Mouse (Mus musculus): ENCODE data around the gene Lix1l.

Lix1l gene

DNA sequence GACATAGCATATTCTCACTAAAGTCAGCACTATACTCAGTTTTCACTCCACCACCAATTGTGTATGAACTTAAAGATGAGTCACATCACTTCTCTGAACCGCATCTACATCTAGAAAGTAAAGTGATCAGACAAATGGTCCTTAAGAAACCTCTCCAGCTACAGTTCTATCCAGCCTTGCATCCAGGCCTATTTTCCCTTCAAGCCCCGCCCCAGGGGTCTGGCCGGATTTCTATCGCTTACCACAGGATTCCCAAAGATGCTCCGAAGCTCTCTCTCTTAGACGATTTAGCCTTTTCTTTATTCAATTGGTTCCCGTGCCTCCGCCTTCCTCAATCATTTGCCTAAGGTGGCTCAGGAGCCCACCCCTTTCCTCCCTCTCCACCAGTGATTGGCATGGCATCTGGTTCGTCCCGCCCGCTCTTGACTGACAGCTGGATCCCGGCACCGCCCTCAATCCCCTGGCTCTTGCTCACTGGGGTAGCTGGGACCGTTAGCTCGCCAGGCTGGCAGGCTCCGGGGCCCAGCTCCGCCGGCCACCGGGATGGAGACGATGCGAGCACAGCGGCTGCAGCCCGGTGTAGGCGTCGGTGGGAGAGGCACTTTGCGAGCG is at the start of gene Lix1l:
Gene Lix1l (plus strand): TSS at position 511 of the 612 bp plus-strand sequence.
- DNase-seq (ENCODE audit: low spot score), result peak; percentile 84

DNA sequence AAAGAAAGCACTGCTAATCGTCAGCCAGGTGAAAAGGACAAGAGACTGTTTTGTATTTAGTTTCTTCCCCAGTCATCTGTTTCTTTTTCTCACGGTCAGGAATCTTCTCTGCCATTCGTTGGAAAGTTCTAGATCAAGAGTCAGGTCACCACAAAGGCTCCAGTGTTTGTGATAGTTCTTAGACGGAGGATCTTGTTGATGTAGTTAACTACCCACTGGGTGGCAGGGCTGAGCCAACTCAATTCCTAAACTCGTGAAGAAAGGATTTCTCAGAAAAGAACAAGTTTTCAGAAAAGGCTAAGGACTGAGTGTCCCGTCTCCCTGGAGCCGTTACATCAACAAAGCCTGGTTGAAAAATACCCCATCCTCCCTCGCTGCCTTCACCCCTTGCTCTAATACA is 49.7 kb upstream of the Lix1l start:
- no peak for DNase-seq (ENCODE audit: low spot score)

DNA sequence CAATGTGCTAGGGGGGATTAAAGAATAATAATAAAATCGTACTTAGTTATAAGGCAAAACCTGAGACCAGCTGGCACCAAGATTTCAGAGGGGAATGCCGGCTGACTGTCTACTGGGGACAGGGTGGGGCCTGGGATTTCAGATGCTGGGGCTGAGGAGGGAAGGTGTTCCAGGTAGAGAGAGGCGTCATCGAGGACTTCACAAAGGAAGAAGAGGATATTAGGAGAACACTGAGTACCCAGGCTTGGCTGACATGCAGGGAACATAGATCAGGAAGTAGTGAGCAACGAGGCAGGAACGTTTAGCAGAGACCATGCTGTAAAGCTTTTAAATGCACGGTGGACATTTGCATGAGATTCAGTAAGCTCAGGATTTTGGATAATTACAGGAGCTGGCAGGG is 49.1 kb upstream of the Lix1l start:
- no peak for DNase-seq (ENCODE audit: low spot score)

DNA sequence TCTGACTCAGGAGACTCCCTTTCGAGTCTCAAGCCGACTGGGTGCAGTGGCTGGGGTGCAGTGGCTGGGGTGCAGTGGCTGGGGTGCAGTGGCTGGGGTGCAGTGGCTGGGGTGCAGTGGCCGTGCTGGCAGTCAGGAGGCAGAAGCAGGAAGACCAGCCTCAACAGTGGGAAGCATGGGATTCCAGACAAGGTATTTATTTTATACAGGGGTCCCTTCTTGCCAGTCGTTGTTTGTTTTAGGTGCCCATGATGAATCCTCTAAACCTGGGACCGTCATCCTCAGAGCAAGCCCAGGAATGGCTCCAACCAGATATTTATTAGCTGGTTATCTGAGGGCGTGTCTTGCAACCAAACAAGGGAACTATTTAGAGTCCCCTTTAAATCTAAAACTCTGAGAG is 47.3 kb upstream of the Lix1l start:
- no peak for DNase-seq (ENCODE audit: low spot score)

DNA sequence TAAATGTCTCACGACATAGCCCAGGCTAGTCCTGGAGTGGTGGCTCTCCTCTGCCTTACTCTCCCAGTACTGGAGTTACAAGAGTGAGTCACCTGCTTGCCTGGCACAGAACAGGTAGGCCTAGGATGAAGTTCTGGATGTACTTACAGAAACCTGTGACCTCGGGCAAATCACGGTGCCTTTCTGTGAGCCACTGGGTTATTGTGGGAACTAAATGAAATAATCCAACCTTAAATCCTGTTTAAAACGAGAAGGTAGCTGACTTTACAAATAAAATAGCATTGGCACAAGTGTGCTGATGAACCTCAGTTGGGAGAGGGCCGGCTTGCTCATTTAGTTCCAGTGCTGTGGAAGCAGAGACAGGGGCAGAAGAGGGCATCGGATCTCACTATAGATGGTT is 46.7 kb upstream of the Lix1l start:
- no peak for DNase-seq (ENCODE audit: low spot score)

DNA sequence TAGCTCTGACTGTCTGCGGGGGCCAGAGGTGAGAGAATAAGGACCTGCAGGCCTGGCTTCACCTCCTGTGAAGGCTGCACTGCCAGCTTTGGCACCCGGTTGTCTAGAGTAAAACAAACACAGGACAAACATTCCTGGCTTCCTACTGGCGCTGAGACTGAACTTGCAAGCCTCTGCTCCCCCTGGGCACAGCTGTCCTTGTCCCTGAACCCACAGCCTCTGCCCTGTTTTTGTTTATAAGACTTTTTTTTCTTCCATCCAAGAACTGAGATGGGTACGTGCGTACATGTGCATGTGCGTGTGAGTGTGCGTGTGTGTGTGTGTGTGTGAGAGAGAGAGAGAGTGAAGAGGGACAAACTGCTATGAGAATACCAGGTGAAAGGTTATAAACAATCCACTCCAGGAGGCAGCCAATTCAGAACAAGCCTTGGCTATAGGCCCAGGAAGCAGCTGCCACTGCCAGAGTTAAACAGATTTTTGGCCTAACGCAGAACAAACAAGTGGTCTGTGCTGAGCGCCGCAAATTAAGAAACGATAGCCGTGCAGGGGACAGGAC is 45.8 kb upstream of the Lix1l start:
- no peak for DNase-seq (ENCODE audit: low spot score)

DNA sequence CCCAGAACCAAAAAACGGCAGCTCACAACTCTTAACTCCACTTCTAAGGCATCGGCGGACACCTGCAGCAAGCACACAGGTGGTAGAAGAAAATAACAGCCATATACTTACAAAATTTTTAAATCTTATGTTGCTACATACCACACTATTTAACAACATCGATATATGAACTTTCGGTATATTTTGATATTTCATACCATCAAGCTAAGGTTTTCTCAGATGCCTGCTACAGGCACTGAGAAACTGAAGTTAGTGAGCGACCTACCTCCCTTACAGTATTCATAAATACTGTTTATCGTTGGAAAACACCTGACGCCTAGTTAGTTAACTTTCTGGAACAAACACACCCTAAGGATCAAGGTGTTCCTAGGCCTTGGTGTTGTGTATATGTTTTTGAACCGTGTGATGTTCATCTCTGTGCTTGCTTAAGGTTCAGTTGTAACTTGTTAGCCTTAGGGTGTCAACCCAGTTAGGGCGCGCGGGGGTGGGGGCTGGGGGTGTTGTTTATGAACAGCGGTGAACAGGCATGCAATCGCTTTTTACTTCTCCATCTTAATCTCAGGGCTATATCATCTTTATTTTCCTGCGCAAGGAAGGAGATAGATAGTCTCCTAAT is 44.8 kb upstream of the Lix1l start:
- DNase-seq (ENCODE audit: low spot score), result no peak

DNA sequence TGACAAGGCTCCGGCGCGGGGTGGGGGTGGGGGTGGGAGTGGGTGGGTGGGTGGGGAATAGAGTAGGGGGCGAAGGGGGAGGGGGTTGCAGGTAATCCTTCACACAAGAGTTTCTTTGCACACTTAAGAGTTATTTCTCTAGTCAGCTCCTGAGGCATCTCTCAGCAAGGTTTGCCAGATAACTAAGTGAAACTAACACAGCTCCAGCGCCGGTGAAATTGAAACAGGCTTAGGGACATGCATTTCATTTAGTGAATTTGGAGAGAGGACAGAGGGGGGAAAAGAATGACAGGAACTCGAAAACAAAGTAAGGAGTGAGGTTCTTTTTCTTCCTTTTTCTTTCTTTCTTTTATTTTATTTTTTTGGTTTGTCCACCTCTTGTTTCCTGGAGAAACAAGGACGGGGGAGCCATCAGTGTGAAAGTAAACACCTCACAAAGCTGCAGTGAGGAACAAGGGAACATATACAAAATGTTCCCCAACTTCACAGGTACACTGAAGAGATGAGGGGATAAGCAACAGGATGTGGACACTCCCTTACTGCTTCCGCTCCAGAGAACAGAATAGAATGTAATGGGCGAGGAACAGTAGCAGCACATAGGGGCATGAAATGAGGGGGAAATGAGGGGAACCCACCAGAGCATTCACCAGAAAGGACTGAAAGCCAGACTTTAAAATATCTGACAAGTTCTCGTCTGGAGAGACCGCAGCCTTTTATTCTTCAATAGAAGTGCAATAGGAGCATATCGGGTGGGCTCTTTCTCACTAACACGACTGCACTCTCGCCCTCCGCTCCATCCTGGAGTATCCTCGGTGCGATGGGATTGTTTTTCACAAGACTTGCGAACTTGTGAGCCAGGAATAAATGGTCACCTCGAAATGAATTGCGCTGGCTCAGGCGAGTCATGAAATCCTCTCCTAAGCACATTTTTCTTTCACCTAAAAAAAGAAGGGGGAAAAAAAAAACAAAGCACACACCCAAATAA is 44.0 kb upstream of the Lix1l start:
- no peak for DNase-seq (ENCODE audit: low spot score)

DNA sequence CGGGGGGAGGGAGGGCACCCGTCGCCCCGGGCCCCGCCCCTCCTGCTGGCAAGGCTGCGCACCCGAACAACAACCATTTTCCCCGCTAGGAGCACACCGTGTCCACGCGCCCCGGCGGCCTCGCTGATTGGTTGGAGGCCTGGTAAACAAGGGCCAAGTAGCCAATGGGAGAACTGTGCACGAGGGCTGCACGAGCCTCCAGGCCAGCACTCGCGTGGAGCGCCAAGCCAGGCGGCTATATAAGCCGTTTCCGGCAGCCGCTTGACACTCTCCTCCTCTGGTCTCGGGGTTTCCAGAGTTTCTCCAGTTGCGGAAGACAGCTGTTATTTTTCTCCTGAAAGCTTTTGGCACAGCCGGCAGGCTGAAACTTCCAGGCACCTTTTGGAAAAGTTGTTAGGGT is 43.3 kb upstream of the Lix1l start, which contains the start of gene Txnip:
Gene Txnip (plus strand): TSS at position 264 of the 400 bp plus-strand sequence.
- DNase-seq (ENCODE audit: low spot score), result peak; percentile 100

DNA sequence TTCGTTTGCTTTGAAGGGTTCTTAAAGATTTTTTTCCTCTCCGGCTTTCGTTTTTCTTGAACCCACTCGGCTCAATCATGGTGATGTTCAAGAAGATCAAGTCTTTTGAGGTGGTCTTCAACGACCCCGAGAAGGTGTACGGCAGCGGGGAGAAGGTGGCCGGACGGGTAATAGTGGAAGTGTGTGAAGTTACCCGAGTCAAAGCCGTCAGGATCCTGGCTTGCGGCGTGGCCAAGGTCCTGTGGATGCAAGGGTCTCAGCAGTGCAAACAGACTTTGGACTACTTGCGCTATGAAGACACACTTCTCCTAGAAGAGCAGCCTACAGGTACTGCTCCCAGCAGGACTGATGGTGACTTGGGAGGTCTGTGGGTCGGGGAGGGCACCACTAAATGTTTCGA is 42.8 kb upstream of the Lix1l start:
- no peak for DNase-seq (ENCODE audit: low spot score)

DNA sequence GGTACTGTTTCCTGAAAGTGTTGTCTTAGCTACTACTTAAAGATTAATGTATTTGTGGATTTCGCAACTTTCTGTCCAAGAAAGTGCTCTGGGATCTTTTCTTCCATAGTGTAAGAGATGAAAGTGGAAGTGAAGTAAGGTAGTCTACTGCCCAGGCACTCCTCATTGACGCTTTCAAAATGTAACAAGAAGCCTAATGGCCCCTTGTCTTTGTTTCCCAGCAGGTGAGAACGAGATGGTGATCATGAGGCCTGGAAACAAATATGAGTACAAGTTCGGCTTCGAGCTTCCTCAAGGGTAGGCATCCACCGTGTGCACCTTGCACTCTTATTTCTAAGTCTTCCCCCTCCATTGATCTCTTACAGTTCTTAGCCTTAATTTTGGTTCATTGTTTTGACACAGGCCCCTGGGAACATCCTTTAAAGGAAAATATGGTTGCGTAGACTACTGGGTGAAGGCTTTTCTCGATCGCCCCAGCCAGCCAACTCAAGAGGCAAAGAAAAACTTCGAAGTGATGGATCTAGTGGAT is 42.2 kb upstream of the Lix1l start:
- DNase-seq (ENCODE audit: low spot score), result no peak

DNA sequence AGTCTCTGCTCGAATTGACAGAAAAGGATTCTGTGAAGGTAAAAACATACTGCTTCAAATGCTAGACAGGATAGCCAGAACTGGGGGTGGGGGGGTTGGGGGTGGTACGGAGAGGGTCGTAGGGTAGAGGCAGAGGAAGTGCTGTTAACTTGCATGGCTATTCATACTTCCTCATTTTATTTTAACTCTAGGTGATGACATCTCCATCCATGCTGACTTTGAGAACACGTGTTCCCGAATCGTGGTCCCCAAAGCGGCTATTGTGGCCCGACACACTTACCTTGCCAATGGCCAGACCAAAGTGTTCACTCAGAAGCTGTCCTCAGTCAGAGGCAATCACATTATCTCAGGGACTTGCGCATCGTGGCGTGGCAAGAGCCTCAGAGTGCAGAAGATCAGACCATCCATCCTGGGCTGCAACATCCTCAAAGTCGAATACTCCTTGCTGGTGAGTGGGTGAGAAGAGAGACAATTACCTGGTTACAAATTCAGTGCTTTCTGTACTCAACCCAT is 41.5 kb upstream of the Lix1l start:
- DNase-seq (ENCODE audit: low spot score), result no peak

DNA sequence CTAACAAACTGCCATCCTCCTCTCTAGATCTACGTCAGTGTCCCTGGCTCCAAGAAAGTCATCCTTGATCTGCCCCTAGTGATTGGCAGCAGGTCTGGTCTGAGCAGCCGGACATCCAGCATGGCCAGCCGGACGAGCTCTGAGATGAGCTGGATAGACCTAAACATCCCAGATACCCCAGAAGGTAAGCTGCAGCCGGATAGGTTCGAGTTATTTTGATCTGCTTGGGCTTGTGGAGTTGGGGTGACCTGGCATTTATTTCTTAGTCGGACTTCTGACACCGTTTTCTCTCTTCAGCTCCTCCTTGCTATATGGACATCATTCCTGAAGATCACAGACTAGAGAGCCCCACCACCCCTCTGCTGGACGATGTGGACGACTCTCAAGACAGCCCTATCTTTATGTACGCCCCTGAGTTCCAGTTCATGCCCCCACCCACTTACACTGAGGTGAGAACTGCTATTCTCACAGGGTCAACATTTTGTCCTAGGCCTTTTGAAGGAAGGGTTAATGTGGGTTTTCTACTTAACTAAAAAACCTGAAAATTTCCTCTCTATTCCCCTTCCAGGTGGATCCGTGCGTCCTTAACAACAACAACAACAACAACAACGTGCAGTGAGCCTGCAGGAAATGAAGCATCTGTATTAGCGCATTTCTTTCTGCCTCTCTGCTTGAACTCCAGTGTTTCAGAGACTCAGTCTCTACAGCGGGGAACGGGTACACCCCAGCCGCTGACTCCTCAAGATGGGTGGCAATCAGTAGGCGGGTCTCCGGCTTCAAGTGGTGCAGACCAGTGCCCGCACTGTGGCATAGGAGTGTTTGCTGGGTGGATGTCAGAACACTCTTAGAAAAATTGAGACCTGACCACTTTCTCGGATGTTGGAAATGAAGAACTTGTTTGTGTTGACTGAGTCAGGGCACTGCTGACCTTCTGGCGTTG is 40.8 kb upstream of the Lix1l start:
- no peak for DNase-seq (ENCODE audit: low spot score)

DNA sequence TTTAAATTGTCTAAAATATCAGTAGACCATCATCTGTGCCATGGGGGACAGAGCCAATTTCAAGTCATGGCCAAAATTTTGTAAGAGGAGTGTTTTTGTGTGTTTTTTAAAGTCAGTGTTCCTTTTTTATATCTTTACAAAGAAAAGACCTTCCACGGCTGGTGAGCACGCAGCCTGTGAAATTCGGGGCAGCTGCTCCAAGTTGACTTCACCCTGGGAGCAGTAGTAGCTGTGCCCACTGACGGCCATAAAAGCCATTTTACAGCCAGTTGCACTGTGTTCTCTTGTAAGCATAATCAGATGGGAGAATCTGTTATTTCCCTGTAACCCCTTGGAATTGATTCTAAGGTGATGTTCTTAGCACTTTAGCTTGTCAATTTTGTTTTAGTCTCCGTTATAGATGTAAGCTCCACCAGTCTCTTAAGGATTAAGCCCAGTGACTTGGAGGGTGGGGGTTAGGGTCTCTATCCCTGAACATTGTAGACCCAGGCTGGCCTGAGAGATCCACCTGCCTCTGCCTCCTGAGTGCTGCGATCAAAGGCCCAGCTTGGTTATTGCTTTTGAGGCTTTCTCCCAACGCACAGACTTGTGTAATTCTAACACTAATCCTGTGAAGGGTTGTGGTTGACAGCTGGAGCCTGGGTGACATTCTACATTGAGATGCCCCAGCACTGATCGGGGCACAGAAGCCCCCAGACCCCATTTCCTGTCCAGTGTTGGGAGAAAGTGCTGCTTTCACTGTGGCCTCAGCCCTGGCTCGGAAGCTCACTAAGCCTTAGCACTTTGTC is 39.9 kb upstream of the Lix1l start:
- no peak for DNase-seq (ENCODE audit: low spot score)

DNA sequence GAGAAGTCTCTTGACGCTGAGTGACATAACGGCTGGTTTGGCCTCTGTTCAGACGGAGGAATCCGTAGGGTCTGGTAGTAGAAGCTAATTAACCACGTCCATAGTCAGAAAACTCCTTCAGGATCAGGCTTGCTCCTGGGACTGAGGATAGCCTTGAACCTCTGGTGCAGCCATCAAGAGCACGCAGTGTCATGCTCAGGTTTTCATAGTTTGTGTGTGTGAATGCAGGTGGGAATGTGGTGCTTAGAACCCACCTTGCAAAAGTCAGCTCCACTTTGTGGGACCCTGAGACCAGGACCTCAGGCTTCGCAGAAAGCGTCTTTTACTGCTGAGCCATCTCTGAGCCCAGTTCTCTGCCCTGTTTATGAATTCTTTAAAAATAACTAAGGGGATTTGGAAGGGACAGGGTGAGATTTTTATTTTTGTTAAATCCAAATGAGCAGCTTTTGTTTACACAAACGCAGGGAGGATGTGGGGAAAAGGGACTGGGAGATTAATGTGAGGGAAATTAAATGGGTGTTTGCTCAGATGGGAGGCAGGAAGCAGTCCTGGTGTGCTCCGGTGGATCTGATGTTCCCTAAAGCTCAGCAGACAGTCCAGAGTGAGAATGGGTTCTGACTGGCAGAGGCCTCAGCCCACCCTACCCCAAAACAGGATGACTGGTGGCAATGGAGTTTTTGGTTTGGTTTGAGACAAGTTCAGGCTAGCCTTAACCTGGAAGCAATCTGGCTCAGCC is 38.8 kb upstream of the Lix1l start:
- DNase-seq (ENCODE audit: low spot score), result no peak

DNA sequence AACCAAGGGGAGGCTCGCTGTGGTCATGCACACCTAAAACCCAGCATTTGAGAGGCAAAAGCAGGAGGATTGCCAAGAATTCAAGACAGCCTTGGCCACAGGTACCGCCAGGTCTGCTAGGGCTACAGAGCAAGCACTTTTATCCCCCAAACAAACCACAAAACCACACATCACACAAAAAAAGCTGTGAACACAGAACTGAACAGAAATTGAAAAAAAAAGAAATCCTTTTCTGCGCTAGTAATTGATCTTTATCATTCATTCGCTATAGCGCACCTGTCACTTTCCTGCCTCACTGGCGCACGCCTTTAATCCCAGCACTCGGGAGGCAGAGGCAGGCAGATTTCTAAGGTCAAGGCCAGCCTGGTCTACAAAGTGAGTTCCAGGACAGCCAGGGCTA is 37.7 kb upstream of the Lix1l start:
- no peak for DNase-seq (ENCODE audit: low spot score)

DNA sequence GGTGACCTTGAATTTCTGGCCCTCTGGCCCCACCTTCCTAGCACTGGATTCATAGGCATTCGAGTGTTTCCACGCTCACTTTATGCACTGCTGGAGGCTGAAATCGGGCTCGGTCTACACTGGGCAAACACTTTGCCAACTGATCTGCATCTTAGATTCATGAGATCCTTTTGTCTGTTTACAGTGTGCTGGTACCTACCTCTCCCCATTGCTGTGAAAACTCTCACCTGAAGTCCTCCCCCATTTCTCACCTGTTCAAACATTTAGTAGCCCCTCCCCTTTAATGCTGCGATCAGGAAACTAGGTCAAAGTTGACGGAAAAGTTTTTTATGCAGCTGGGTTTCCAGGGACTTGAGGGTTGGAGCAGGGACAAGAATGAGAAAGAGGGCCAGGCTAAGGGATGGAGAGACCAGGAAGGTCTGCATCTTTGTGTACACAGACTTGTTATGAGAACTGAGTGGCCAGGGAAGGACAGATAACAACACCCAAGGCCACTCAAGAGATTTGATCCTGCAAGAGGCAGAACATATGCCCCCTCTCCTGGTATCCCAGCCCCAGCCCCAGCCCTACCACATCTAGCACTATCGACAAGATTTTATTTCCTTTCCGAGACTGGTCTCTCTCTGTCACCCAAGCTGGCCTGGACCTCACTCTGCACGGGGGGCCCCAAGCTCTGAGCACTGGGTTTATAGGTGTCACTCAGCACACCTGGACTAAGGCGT is 36.9 kb upstream of the Lix1l start:
- DNase-seq (ENCODE audit: low spot score), result no peak

DNA sequence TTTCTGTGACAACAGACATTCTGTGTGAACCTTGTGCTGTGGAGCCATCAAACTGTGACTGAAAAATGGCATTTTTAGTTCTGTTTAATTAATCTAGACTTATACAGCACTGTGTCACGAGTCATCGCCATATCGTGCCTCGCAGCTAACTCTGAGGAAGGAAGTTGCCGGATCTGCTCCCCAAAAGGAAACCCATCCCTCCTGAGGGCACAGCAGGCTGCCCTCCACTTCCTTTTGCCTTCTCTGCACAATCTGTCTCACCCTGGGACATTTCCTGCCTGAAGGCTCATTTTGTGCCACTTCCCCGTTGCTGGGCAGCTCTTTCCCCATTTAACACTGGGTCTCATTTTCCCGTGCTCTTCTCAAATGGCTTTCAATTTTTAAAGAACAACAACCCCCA is 36.3 kb upstream of the Lix1l start:
- no peak for DNase-seq (ENCODE audit: low spot score)

DNA sequence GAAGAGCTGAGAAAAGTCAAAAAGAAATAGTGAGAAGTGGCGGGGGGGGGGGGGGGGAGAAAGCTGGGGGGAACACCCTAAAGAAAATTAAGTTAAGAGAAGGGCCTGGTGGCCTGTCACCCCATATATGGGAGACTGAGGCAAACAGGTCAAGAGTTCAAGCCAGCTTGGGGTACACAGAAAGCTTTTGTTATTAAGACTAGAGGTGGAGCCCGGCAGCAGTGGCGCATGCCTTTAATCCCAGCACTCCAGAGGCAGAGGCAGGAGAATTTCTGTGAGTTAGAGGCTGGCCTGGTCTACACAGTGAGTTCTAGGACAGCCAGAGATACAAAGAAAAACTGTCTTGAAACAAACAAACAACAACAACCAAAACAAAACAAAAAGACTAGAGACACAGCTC is 35.8 kb upstream of the Lix1l start:
- DNase-seq (ENCODE audit: low spot score), result no peak
